Comparison of ENCODE assay signal across 13 mouse cellular contexts in the genomic region with DNA sequence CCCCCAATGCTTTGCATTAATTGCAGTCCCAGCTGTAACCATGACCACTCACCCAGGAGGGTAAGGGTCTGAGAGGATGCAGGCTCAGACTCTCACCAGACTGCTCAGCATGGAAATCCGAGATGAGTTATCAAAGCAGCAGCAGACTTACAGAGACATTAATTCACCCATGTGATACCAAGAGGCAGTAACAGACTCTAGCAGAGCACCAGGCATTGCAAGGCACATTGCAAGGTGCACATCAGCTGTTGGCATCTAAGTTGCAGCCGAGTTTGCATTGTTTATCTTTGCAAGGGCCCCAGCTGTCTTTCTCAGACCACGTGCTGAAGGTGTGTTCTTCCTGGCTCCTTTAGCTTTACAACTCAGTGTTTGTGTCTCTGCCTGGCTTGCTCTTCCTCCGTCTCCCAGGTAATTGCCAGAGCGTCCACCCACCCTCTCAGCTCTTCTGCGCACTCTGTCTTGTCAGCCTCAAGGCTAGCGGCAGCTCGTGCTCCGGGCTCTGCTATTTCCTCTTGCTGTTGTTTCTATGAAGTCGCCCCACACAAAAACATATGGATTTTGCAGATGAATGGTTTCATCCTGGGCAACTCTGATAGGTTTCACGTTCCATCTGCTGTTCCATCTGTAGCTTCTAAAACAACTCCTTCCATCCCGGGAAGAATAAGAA.
DNase-seq lines count a peak whose midpoint lies in the region.
"Had no signal": no experiment of that assay in that cellular context is flagged by ENCODE, and none has a peak within 500 bp of the region (broad histone marks: within the 10 kb centered on the region; RNA-seq: fewer than 3 reads in every experiment).

No protein-coding gene starts in this region.

- DNase-seq in layer of hippocampus, adult 11-12 months (ENCODE audit: low spot score): peak; percentile 64
- no peak for DNase-seq in layer of hippocampus, postnatal 10 days (ENCODE audit: low spot score in 2 of 2)
- peak; percentile 62 to 75 for DNase-seq in frontal cortex, adult 2 months (ENCODE audit: extremely low spot score in 1 of 2, low spot score in 1 of 2)
- DNase-seq in left cerebral cortex, adult 18-20 months (ENCODE audit: low spot score in 2 of 2): peak; percentile 38 to 57
- peak; percentile 66 to 70 for DNase-seq in right cerebral cortex, postnatal 36 days (ENCODE audit: low spot score in 2 of 2)
- no peak for DNase-seq in lung, postnatal 25 days (ENCODE audit: low spot score)
- no peak for DNase-seq in adrenal gland, postnatal 4 days (ENCODE audit: low spot score in 2 of 2)
- DNase-seq: cerebellum, postnatal 14 days; gastrocnemius, postnatal 10 days; heart, postnatal 4 days; kidney, postnatal 25 days; liver, postnatal 0 days; retina, postnatal 1 day had no signal

Comparison
In these comparisons a context has a peak if more than half of its experiments do, and no peak if none do; other contexts are left out.
1. DNase-seq: peak in layer of hippocampus, adult 11-12 months (single experiment), frontal cortex, adult 2 months (2 of 2), left cerebral cortex, adult 18-20 months (2 of 2) and right cerebral cortex, postnatal 36 days (2 of 2); none in layer of hippocampus, postnatal 10 days (0 of 2), lung, postnatal 25 days (single experiment) and adrenal gland, postnatal 4 days (0 of 2).